Mouse (Mus musculus) ovary, adult 18-20 months (tissue): ENCODE data around the gene Medag.

Experiments
- DNase-seq: peaks from one replicate; pipeline ENCODE4 v3.0.0; 2022; ENCODE audit warnings: low spot score, mixed read lengths

The Medag gene

DNA sequence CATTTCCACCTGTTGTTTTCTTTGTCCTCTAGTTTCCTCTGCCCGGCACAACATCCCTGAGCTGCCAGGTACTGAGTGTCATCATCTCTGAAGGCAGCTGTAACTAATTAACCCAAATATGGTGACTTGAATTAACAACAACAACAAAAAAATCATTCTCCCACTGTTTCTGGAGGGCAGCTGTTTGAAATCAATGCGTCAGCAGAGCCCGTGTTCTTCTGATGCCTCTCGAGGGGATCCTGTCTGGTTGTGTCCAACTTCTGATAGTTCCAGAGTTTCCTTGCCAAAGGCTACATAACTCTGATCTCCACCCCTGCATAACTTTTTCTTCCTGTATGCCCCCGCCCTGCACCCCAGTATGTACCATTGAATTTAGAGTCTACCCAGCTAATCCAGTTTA is 28.9 kb upstream of the Medag start:
- no peak for DNase-seq

DNA sequence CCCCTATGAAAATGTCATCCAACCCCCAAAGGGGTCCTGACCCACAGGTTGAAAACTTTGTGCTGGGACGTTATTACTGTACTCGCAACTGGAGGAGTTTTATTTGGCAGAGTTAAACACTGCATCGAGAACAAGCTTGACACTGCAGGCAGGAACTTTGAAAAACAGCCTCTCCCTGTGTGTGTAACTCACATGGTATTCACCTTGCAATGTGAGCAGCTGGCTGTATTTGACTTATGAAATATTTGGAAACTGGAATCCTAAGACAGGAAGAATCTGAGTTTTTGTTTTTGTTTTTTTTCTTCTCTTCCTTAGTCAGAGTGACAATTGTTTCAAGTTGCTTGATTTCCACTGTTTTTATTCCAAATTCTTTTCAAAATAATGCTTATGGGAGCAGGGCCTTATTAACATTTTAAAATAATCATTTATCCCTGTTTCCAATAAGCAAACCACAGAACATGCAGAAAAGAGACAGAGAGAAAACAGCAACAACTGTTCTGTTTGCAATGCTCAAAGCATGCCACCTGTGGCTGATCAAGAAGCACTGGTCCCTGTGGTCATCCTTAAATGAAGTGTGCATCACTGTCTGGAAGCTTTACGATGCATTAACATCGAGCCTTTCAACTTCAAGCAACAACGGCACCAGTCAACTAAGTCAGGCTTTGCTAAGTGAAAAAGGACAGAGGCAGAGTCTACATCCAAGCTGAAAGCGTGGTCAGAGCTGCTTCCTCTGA is 26.2 kb upstream of the Medag start:
- DNase-seq, result no peak

DNA sequence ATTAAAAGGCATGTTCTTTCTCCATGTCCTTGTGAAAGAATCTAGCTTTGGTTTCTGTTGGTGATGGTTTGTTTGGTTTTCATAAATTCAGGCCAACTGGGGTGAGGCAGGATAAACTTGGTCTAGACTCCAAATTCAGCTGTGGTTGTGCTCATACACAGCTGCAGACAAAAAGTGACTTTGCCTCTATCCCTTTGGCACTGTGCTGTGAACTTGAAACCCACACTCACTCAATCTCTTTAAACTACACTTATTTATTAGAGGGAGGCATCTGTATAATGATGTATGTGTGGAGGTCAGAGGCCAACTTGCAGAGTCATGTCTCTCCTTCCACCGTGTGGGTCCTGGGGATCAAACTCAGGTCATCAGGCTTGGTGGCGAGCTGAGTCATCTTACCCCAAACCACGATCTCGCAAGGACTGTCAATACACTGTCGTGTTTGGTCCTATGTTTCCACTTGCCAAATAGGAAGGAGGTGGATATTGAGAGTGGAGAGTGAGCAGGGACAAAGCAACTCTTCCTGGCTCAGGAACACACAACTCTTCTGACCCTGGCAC is 25.2 kb upstream of the Medag start:
- DNase-seq, result no peak

DNA sequence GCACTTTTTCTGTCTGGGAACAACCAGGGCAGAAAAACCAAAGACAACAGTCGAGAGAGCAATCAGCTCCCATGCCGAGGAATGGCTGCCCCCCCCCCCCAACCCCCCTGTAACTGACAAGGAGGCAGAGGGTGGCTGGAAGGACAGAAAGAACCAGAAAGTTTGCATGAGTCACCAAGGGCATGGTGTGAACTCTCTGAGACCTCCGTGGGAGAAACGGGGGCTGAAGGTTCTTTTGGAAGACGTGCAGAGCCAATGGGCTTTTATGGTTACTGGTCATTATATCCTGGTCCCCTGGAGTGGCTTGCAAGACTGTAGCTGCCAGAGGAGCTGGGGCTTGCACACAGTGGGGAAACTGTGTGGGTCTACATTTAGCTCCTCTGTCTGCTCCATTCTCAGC is 22.6 kb upstream of the Medag start:
- DNase-seq, result no peak

DNA sequence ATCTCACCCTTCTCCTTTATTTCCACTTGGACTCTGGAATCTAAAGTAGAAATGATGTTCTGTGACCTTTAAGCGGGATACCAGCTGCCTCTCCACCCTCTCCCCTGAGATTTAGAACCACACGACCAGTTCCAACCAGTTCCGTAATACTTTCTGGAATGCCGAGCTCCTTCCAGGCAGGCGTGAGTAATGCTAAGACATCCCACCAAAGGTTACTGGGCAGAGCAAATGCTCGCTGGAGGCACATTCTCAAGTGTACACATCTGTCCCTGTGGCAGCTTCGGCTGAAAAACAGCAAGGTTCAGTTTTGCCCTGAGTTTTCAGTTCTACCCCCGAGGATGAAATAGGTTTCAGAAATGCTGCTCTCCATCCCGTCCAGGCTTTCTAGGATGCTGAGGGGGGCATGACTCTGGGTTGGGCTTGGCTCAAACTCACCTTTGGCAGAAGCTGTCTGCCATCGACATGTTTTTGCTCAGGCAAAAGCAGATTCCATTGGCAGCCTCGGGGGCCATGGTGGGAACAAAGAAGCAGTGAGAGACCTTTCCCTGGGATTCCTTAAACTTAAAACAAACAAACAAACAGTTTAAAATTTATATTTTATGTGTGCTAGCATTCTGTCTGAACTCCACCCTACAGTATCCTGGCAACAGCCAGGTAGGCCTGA is 21.9 kb upstream of the Medag start:
- peak; percentile 43 for DNase-seq

DNA sequence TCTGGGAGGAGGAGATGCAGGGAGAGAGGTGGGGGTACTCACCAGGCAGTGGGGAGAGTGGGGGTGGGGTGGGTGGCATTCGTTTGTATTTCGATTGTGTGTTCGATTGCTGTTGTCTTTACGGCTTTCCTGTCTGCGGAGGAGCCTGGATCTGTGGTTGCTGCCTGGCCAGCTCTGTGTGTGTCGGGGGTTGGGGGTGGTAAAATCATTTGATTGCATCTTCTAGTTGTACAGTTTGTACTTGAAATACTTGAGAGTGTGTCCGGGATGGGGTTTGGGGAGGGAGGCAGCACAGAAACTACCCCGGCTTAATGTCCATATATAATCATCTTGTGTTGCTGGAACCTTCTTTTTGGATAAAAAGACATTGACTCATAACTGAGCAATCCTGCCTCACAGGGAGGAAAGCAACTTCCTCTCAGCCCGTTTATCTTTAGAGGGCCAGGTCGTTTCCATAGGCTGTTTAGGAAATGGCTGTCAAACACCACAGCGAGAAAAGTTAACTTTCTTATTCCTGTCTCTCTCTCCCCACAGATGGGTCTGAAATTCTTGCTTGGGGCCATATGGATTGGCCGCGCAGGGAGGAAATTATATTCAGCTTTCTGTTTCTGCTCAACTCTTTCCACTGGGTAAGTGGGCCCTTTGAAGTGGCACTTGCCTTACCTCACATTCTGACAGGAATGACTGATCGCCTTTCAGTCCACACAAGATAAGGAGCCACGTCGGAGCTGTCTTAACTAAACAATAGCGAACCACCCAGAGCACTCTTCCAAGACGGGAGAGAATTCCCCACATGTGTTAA is 19.8 kb upstream of the Medag start:
- no peak for DNase-seq

DNA sequence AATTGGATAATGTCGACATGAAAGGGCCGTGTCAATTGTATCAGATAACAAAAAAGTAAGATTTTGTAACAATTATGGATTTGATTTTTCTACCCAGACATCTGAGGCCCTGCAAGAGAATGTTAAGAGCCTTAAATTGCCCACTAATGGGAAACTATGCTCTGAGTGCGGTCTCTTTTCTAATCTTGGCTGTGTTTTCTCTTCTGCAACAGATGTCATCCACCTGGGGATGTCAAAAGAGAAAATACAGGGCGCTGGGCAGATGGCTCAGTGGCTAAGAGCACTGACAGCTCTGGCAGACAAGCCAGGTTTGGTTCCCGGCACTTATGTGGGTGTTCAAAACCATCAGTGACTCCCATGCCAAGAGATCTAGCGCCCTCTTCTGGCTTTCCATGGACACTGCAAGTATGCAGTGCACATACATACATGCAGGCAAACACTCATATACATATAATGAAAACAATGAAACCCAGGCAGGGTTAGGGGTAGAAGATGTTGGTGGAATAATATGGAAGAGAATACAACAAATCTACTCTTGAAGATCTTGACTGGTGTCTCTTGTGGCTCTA is 19.0 kb upstream of the Medag start:
- DNase-seq, result no peak

DNA sequence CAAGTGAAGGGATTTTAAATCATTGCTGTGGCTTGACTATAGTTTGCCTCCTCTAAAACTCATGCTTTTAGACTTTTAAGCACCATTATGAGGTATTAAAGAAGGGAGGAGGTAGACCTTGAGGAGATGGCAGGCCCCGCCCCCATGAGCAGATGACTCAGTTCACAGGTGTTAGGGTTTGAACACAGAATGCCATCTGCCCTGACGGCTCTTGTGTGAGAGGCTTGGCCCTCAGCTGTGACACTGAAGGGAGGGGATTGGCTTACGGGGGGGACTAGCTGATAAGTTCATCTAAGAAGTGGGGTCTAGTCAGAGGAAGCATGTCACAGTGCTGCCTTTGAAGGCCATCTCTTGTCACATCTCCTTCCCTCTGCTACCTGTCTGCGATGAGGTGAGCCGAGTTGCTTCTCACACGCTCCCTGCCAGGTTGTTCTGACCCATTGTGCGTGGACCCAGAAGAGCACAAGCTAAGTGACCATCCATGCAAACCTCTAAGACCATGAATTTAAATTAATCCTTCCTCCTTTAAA is 10.0 kb upstream of the Medag start:
- DNase-seq, result no peak

DNA sequence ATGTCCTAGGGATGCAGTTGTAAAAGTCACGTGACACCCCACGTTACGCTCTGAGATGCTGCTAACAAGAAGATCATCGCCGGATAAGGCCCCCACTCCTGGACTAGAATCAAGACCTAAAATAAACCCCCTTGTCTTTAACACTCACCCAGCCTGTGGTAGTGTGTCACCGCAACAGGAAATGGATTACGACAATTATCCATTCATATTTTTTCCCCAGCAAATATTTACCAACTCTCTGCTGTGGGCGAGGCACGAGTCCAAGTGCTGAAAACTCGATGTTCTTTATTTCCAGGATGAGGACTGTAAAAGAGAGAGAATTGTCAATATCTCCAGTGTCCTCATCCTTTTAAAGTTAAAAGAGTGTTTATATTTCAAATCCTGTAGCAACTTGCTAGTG is 9.5 kb upstream of the Medag start:
- no peak for DNase-seq

DNA sequence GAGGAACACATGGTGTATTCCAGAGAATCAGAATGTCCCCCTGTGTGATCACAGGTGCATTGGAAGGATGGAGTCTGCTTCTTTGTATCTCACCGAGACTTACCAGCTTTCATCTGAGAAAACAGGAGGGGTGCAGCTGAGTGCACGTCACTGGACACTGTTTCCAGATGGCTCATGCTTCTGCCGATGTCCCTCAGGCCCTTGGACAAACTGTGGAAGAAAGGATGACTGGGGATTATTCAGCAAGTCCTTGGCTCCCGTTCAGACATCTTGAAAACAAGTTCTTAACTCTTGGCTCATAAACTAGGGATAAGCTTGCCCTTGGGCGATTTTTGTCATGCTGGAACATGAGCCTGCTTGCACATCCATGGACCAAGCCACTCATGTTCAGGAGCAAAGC is 8.2 kb upstream of the Medag start:
- DNase-seq, result peak; percentile 16

DNA sequence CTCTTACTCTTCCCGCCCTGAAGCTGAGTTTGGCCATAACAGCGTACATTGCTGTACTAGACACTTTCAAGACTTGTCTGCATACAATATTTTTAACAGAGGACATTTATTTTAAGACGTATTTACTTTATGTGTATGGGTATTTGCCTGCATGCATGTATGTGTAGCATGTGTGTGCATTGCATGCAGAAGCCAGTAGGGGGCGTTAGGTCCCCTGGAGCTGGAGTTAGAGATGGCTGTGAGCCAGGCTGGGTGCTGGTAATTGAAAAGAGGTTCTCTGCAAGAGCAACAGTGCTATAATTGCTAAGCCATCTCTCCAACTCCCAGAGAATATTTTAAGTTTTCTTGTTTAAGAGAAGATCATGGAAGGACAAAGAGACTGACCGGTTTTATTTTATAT is 6.8 kb upstream of the Medag start:
- no peak for DNase-seq

DNA sequence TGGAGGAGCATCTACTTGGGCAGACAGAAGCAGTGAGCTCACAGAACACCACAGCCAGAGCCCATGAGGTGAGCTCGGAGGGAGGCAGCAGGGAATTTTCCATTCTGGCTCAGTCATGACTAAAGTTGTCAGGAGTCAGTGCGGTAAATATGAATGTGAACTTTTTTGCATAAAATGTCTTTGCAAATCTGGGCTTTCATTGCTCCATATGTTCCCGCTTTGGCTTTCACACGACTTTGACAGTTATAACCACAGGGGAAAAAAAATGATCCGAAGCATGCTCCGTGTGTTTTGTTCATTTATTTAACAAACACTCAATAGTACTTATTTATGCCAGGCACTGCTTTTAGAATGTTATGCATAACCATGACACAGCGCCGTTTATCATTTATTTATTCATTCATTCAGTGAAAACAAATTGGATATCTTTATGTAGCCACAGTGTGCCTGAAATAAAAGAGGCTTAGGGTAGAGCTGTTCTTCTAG is 4.7 kb upstream of the Medag start:
- DNase-seq, result no peak

DNA sequence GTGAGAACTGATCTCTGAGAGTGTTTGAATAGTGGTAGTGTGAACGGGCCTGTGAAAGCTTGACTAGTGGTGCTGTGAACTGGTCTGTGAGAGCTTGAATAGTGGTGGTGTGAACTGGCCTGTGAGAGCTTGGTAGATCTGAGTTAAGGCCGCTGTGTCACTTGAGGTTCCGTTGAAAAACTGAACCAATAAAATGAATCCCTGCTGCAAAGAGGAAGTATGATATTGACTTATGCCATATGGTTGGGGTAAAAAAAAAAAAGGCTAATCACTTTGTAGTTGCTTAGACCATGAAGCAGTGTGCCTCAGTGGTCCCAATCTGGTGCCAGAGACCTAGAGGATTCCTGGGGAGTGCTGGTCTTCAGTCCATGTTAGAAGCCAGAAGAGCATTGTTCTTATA is 2.0 kb upstream of the Medag start:
- no peak for DNase-seq

DNA sequence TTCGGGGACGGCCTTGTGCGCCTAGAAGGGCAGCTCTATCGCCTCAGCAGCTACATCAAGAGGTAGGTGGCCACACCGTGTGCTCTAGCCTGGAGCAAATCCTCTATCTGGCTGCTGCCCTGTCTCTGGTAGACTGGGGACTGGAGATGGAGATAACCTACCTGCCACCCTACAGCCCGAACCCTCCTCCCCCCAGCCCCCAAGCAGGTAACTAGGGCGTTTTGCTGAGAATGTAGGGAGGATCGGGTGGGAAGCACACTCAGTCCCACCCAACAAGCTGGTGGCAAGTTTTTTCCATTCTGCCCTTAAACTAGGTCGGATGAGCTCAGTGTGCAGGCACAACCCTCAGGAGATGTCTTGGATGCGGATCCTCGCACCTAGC is 636 bp downstream of the Medag start:
- no peak for DNase-seq

DNA sequence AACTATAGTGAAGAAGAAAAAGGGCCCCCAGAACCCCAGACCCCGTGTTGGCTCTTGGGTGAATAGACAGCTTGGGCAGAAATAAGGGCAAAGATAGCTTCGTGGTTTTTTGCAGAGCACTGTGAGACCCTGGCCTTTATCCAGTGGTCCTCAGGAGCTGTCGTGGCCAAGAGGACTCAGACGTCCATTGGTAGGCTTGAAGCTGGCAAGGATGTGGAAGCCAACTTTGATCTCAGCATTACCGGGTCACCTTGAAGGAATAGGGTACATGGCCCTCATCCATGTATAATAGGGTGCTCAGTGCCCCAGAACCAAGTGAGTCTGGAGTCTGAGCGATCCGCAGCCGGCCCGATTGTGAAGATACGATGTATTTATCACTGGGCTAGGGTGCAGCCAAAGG is 1.1 kb downstream of the Medag start:
- no peak for DNase-seq

DNA sequence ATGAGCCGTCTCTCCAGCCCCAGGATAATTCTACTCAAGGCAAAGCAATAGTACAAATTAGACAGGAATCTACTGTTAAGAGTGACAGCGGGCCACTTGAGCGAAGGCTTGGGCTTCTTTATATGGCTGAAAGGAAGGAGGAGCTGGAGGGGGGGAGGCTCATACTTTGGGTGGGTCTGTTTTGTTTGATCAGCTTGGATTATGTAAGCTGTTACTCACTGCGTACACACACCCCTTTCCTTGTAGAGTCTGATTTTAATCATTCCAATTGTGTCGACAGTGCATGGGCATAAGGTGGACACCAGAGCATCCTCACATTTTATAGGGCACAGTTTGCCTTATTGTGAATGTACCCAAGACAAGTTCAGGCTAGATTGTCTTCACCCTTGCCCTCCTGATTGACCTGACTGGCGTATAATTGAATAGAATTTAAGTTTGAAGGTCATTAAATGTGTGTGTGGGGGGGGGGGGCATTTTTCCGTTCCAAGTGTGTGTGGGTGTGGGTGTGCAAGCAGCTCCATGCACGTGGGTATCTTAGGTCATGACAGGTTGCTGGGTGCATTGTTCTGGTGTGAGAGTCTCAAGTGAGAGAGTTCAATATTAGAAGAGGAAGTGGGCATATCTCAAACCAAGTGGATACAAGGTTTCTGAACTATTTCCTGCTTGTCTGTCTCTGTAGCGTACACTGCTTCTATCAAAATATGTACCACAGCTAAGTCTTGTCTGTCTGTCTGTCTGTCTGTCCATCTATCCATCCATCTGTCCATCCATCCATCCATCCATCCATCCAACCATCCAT is 3.0 kb downstream of the Medag start:
- DNase-seq, result no peak

DNA sequence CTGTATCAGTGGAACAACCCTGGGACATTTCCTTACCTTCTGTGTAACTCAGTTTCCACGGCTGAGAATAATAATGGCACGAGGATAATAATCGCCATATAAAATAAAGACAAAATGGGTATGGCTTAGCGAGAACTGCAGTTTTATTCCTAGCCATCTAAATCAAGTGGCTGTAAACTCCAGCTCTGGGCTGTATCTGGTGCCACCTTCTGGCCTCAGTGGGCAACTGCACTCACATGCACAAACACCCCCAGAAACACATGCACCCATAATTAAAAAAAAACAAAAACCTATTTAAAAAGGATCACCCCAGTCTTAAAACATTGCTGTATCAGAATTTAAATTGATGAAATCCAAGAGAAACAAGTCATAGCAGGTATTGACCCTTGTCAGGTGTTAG is 5.8 kb downstream of the Medag start:
- DNase-seq, result no peak

DNA sequence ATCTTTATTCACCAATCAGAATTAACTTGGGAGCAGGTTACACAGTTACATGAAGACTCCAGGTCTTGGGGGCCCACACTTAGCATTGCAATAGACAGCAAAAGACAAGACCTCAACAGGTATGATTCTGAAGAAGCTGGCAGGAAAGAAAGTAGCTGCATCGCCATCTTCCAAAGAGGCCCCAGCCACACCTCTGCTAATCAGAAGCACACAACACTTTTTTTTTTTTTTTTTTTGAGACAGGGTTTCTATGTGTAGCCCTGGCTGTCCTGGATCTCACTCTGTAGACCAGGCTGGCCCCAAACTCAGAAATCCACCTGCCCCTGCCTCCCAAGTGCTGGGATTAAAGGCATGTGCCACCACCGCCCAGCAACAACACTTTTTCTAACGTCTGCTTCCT is 15.0 kb downstream of the Medag start:
- no peak for DNase-seq

DNA sequence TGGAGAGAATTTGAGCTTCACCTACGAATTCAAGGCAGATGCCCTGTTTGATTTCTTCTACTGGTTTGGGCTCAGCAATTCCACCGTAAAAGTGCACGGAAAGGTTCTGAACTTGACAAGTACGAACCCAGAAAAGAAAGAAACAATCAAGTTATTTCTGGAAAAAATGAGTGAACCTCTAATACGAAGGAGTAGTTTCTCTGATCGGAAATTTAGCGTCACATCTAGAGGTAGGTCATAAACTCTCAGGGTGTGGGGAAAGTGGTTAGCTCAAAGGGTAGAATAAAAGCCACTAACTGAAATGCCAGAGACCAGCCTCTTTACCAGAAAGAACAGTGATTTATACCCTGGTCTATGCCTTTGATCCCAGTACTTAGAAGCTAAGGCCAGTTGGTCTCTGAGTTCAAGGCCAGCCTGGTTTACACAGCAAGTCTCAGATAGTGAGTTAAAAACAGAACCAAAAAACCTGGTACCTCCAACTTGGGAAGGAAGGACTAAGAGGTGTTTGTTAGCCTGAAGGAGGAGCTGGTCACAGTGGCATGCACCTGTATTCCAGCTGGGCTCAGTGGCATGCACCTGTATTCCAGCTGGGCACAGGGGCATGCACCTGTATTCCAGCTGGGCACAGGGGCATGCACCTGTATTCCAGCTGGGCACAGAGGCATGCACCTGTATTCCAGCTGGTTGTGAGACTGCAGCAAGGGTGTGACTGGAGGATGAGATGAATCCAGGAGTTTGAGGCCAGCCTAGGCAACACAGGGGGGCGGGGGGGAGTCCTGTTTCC is 15.9 kb downstream of the Medag start:
- no peak for DNase-seq

DNA sequence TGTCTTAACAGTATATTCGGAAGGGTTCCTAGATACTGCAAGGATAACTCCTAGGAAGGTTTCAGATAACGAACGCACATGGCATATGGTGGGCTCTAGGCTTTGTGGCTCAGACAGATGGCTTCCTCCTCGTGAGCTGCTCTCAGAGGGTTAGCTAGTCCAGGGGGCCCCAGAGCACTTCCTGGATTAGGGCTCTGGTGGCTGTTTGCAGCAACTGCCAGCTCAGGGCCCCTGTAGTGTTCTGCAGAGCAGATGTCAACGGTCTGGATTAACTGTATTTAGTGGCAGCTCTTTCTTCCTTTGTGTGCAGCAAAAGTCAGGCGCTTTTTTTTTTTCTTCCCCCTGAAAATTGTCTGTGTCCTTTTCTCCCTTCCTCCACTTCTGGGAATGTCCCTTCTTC is 16.8 kb downstream of the Medag start:
- DNase-seq, result no peak
